Mouse (Mus musculus): ENCODE measurements around the gene Tnfrsf1b. TPM values are rescaled to one million over a fixed set of nuclear protein-coding genes. Genes with fewer than 3 reads are reported as not detected.

Gene Tnfrsf1b
- polyA plus RNA-seq, 1 experiment = 9.7 TPM

GRCm38 (mm10) chr4:145278231-145278630 is 31.6 kb upstream of the Tnfrsf1b start:
- TF ChIP-seq SRF (IDR thresholded peaks at IDR 0.05; ENCODE audit: control insufficient read depth, insufficient read length, low read depth) = no peak
- TF ChIP-seq TCF12 (IDR thresholded peaks at IDR 0.05; ENCODE audit: insufficient read depth, poor library complexity, severe bottlenecking) = no peak
- no peak for TF ChIP-seq MYOG (IDR thresholded peaks at IDR 0.05; ENCODE audit: control insufficient read depth in 1 of 3, insufficient read depth in 1 of 3, insufficient read length in 2 of 3, low read depth in 2 of 3)
- no peak for TF ChIP-seq MYOD1 (IDR thresholded peaks at IDR 0.05; ENCODE audit: control insufficient read depth in 1 of 3, insufficient read length in 2 of 3, low read depth in 2 of 3)
- no peak for TF ChIP-seq REST (IDR thresholded peaks at IDR 0.05; ENCODE audit: insufficient read depth, insufficient read length)
- TF ChIP-seq CEBPB (IDR thresholded peaks at IDR 0.05; ENCODE audit: insufficient read depth, poor library complexity, severe bottlenecking) = no peak
- Histone ChIP-seq H3ac (ENCODE audit: control insufficient read depth, insufficient read length) (no peak overlapping the region), H3K4me3 (no peak overlapping the region), H3K4me2 (ENCODE audit: low read depth) (no peak overlapping the region), H3K27me3 (ENCODE audit: control insufficient read depth, insufficient read depth, insufficient read length) (no peaks in the 10 kb centered on the region), H3K79me2 (ENCODE audit: control insufficient read depth, insufficient read depth) (no peaks in the 10 kb centered on the region), H3K36me3 (ENCODE audit: control insufficient read depth, insufficient read depth) (no peaks in the 10 kb centered on the region)

- no peaks in the 10 kb centered on the region for H3K79me2 ChIP-seq (ENCODE audit: control insufficient read depth, insufficient read depth)
- no peak overlapping the region for H3K4me3 ChIP-seq
- H3K4me2 ChIP-seq (ENCODE audit: low read depth) = no peak overlapping the region
- H3ac ChIP-seq (ENCODE audit: control insufficient read depth, insufficient read length) = no peak overlapping the region
- TF ChIP-seq USF1 (IDR thresholded peaks at IDR 0.05; ENCODE audit: low read depth) = no peak
- no peaks in the 10 kb centered on the region for H3K27me3 ChIP-seq (ENCODE audit: control insufficient read depth, insufficient read depth, insufficient read length)
- no peaks in the 10 kb centered on the region for H3K36me3 ChIP-seq (ENCODE audit: control insufficient read depth, insufficient read depth)
These were observed 29.9 kb upstream of the Tnfrsf1b start for GRCm38 (mm10) chr4:145276368-145277249.

- Histone ChIP-seq H3K36me3 (ENCODE audit: control insufficient read depth, insufficient read depth) (no peaks in the 10 kb centered on the region), H3K27me3 (ENCODE audit: control insufficient read depth, insufficient read depth, insufficient read length) (no peaks in the 10 kb centered on the region), H3K4me3 (no peak overlapping the region), H3K4me2 (ENCODE audit: low read depth) (no peak overlapping the region), H3K79me2 (ENCODE audit: control insufficient read depth, insufficient read depth) (no peaks in the 10 kb centered on the region), H3ac (ENCODE audit: control insufficient read depth, insufficient read length) (no peak overlapping the region)
- TF ChIP-seq POLR2AphosphoS2 (IDR thresholded peaks at IDR 0.05; ENCODE audit: insufficient read length, low read depth) (no peak), USF1 (IDR thresholded peaks at IDR 0.05; ENCODE audit: low read depth) (no peak), CEBPB (IDR thresholded peaks at IDR 0.05; ENCODE audit: insufficient read depth, poor library complexity, severe bottlenecking) (no peak)
These were observed 28.2 kb upstream of the Tnfrsf1b start for GRCm38 (mm10) chr4:145274887-145275286.

GRCm38 (mm10) chr4:145273923-145274322 is 27.3 kb upstream of the Tnfrsf1b start:
- no peak for TF ChIP-seq TCF12 (IDR thresholded peaks at IDR 0.05; ENCODE audit: insufficient read depth, poor library complexity, severe bottlenecking)
- TF ChIP-seq CEBPB (IDR thresholded peaks at IDR 0.05; ENCODE audit: insufficient read depth, poor library complexity, severe bottlenecking) = no peak
- TF ChIP-seq USF1 (IDR thresholded peaks at IDR 0.05; ENCODE audit: low read depth) = no peak
- TF ChIP-seq SRF (IDR thresholded peaks at IDR 0.05; ENCODE audit: control insufficient read depth, insufficient read length, low read depth) = no peak
- no peak for TF ChIP-seq POLR2A (IDR thresholded peaks at IDR 0.05; ENCODE audit: insufficient read length, low read depth)
- no peak for TF ChIP-seq MAX (IDR thresholded peaks at IDR 0.05; ENCODE audit: low read depth)
- no peak for TF ChIP-seq MYOD1 (IDR thresholded peaks at IDR 0.05; ENCODE audit: control insufficient read depth in 1 of 3, insufficient read length in 2 of 3, low read depth in 2 of 3)
- no peak for TF ChIP-seq POLR2AphosphoS2 (IDR thresholded peaks at IDR 0.05; ENCODE audit: insufficient read length, low read depth)
- TF ChIP-seq REST (IDR thresholded peaks at IDR 0.05; ENCODE audit: insufficient read depth, insufficient read length) = no peak
- no peak for TF ChIP-seq TCF3 (IDR thresholded peaks at IDR 0.05; ENCODE audit: insufficient read length, low read depth)
- TF ChIP-seq E2F4 (IDR thresholded peaks at IDR 0.05; ENCODE audit: insufficient read depth) = no peak
- no peak for TF ChIP-seq MYOG (IDR thresholded peaks at IDR 0.05; ENCODE audit: control insufficient read depth in 1 of 3, insufficient read depth in 1 of 3, insufficient read length in 2 of 3, low read depth in 2 of 3)
- no peaks in the 10 kb centered on the region for H3K36me3 ChIP-seq (ENCODE audit: control insufficient read depth, insufficient read depth)
- H3ac ChIP-seq (ENCODE audit: control insufficient read depth, insufficient read length) = no peak overlapping the region
- no peaks in the 10 kb centered on the region for H3K79me2 ChIP-seq (ENCODE audit: control insufficient read depth, insufficient read depth)
- H3K4me3 ChIP-seq = no peak overlapping the region
- no peaks in the 10 kb centered on the region for H3K27me3 ChIP-seq (ENCODE audit: control insufficient read depth, insufficient read depth, insufficient read length)
- H3K4me2 ChIP-seq (ENCODE audit: low read depth) = no peak overlapping the region

GRCm38 (mm10) chr4:145272763-145273162 is 26.1 kb upstream of the Tnfrsf1b start:
- Histone ChIP-seq H3K36me3 (ENCODE audit: control insufficient read depth, insufficient read depth) (no peaks in the 10 kb centered on the region), H3K4me3 (no peak overlapping the region), H3K27me3 (ENCODE audit: control insufficient read depth, insufficient read depth, insufficient read length) (no peaks in the 10 kb centered on the region), H3ac (ENCODE audit: control insufficient read depth, insufficient read length) (no peak overlapping the region), H3K79me2 (ENCODE audit: control insufficient read depth, insufficient read depth) (no peaks in the 10 kb centered on the region), H3K4me2 (ENCODE audit: low read depth) (peak overlapping the region; percentile 52)
- no peak for TF ChIP-seq REST (IDR thresholded peaks at IDR 0.05; ENCODE audit: insufficient read depth, insufficient read length)
- TF ChIP-seq SRF (IDR thresholded peaks at IDR 0.05; ENCODE audit: control insufficient read depth, insufficient read length, low read depth) = no peak
- no peak for TF ChIP-seq POLR2A (IDR thresholded peaks at IDR 0.05; ENCODE audit: insufficient read length, low read depth)
- TF ChIP-seq E2F4 (IDR thresholded peaks at IDR 0.05; ENCODE audit: insufficient read depth) = no peak
- no peak for TF ChIP-seq CEBPB (IDR thresholded peaks at IDR 0.05; ENCODE audit: insufficient read depth, poor library complexity, severe bottlenecking)
- TF ChIP-seq USF1 (IDR thresholded peaks at IDR 0.05; ENCODE audit: low read depth) = no peak
- TF ChIP-seq MYOG (IDR thresholded peaks at IDR 0.05; ENCODE audit: control insufficient read depth in 1 of 3, insufficient read depth in 1 of 3, insufficient read length in 2 of 3, low read depth in 2 of 3) = no peak
